Mouse (Mus musculus) intestine, postnatal 0 days (tissue): Measurements from ENCODE around the gene Klk1b27. TPM values are rescaled to one million over a fixed set of nuclear protein-coding genes. Genes with fewer than 3 reads are reported as not detected.
"Not testable (repeated sequence)": the region's sequence is repeated elsewhere in the genome, so short reads cannot be mapped to it uniquely, and the experiment has no call there.

Experiments used
- ATAC-seq: fragments of 200-750 bp; cut with Nextera tagmentation; 2 replicates; pipeline ENCODE4 v1.8.0; 2017; ENCODE audit warnings: mild to moderate bottlenecking, moderate TSS enrichment, moderate library complexity
- H3K27ac ChIP-seq: fragments of 300-500 bp; sonication (generic); 2 replicates; pipeline ENCODE4 v1.5.1; 2014; ENCODE audit warnings: mild to moderate bottlenecking, low read depth, low read length, moderate library complexity
- H3K27me3 ChIP-seq: fragments of 300-500 bp; sonication (generic); replicated peaks from 2 replicates; pipeline ENCODE4 v1.6.1; 2014; ENCODE audit warnings: low read length, mixed read lengths; ENCODE audit not compliant: control insufficient read depth, insufficient read depth
- H3K36me3 ChIP-seq: fragments of 300-500 bp; sonication (generic); 2 replicates; pipeline ENCODE4 v1.6.1; 2014; ENCODE audit warnings: mild to moderate bottlenecking, moderate library complexity; ENCODE audit not compliant: control insufficient read depth, insufficient read depth
- H3K4me1 ChIP-seq: fragments of 300-500 bp; sonication (generic); replicated peaks from 2 replicates; pipeline ENCODE4 v1.6.1; 2014; ENCODE audit warnings: antibody characterized with exemption, low read length, mixed read lengths; ENCODE audit not compliant: control insufficient read depth, insufficient read depth
- H3K4me2 ChIP-seq: fragments of 300-500 bp; sonication (generic); replicated peaks from 2 replicates; pipeline ENCODE4 v1.6.1; 2014; ENCODE audit warnings: low read depth, mild to moderate bottlenecking, moderate library complexity
- H3K4me3 ChIP-seq: fragments of 300-500 bp; sonication (generic); 2 replicates; pipeline ENCODE4 v1.5.1; 2014; ENCODE audit warnings: low read depth, low read length
- H3K9ac ChIP-seq: fragments of 300-500 bp; sonication (generic); 2 replicates; pipeline ENCODE4 v1.6.1; 2014; ENCODE audit warnings: mild to moderate bottlenecking, low read depth, low read length
- H3K9me3 ChIP-seq: fragments of 300-500 bp; sonication (generic); 2 replicates; pipeline ENCODE4 v1.6.1; 2016; ENCODE audit warnings: mixed run types; ENCODE audit not compliant: control insufficient read depth
- CTCF ChIP-seq: sonication (generic); IDR thresholded peaks from 2 replicates; pipeline ENCODE4 v1.5.1; 2016; ENCODE audit warnings: low read depth, mild to moderate bottlenecking, control low read depth, antibody characterized with exemption, moderate library complexity
- WGBS: fragments of 180-500 bp; shearing (Covaris S2); extraction: QIAGEN DNeasy Blood & Tissue Kit; methylation state at CpG from one replicate; pipeline ENCODE4 v1.1.7; 2014; 5-methylcytosine and 5-hydroxymethylcytosine counted together
- polyA plus RNA-seq: library from polyadenylated mRNA; unstranded; fragments of >200 nt; fragmentation: Nextera tagmentation; extraction: Ambion mirVana; gene quantifications from 2 replicates; pipeline ENCODE4 v1.2.1, GENCODE M21; 2015

Klk1b27 gene
- polyA plus RNA-seq, 1 experiment from 2014 or later: not detected

- no peak overlapping the region for H3K9ac ChIP-seq
- no peaks in the 10 kb centered on the region for H3K4me1 ChIP-seq
- no peak for ATAC-seq
- no peak overlapping the region for H3K27ac ChIP-seq
- H3K36me3 ChIP-seq: no peaks in the 10 kb centered on the region
- no peaks in the 10 kb centered on the region for H3K9me3 ChIP-seq
- H3K27me3 ChIP-seq: no peaks in the 10 kb centered on the region
- WGBS: 89% methylated on average over 1 of the region's 1 CpGs
- TF ChIP-seq CTCF: no peak
- H3K4me3 ChIP-seq: no peak overlapping the region
- H3K4me2 ChIP-seq: no peak overlapping the region
Measured at GRCm38 (mm10) chr7:44096111-44096510, 44.0 kb downstream of the Klk1b27 start.

GRCm38 (mm10) chr7:44102028-44102427, 49.9 kb downstream of the Klk1b27 start, which contains the start of gene Klk1b21:
TSS of gene Klk1b21 (plus strand) at chr7:44102328.
- H3K4me1 ChIP-seq, H3K4me3 ChIP-seq, H3K27ac ChIP-seq, ATAC-seq, H3K4me2 ChIP-seq, H3K9ac ChIP-seq, H3K9me3 ChIP-seq, H3K36me3 ChIP-seq, H3K27me3 ChIP-seq: not testable (repeated sequence)
- WGBS: 68% methylated on average over 3 of the region's 3 CpGs

Other genes with a start within 250 kb of the Klk1b27 start
- gene Klk7, start 241.0 kb upstream of the Klk1b27 start, polyA plus RNA-seq: not detected in 2 replicates
- gene Klk6, start 227.8 kb upstream of the Klk1b27 start, polyA plus RNA-seq: not detected in 2 replicates
- gene Klk5, start 210.3 kb upstream of the Klk1b27 start, polyA plus RNA-seq: not detected in 2 replicates
- not detected in 2 replicates for gene Klk4, start 171.1 kb upstream of the Klk1b27 start, polyA plus RNA-seq
- not detected in 2 replicates for gene Klk15, start 118.5 kb upstream of the Klk1b27 start, polyA plus RNA-seq
- not detected in 2 replicates for gene Klk1b8, start 101.6 kb upstream of the Klk1b27 start, polyA plus RNA-seq
- not detected in 2 replicates for gene Klk1b1, start 85.5 kb upstream of the Klk1b27 start, polyA plus RNA-seq
- gene Klk1b9, start 76.2 kb upstream of the Klk1b27 start, polyA plus RNA-seq: not detected in 2 replicates
- not detected in 2 replicates for gene Klk1b11, start 56.4 kb upstream of the Klk1b27 start, polyA plus RNA-seq
- not detected in 2 replicates for gene Klk1b26, start 40.1 kb upstream of the Klk1b27 start, polyA plus RNA-seq
- gene Klk1b21, start 50.0 kb downstream of the Klk1b27 start, polyA plus RNA-seq: not detected in 2 replicates
- gene Klk1b22, start 60.4 kb downstream of the Klk1b27 start, polyA plus RNA-seq: not detected in 2 replicates
- not detected in 2 replicates for gene Klk1b16, start 84.5 kb downstream of the Klk1b27 start, polyA plus RNA-seq
- gene Klk1b24, start 135.9 kb downstream of the Klk1b27 start, polyA plus RNA-seq: not detected in 2 replicates
- gene Klk1b3, start 145.9 kb downstream of the Klk1b27 start, polyA plus RNA-seq: not detected in 2 replicates
- gene Klk1b4, start 155.1 kb downstream of the Klk1b27 start, polyA plus RNA-seq: not detected in 2 replicates
- not detected in 2 replicates for gene Klk1b5, start 163.7 kb downstream of the Klk1b27 start, polyA plus RNA-seq
- gene Klk1, start 173.1 kb downstream of the Klk1b27 start, polyA plus RNA-seq: 23.0 and 35.6 TPM in 2 replicates
- not detected in 2 replicates for gene Gm36864, start 183.9 kb downstream of the Klk1b27 start, polyA plus RNA-seq
- 0.65 and 1.1 TPM in 2 replicates for gene 1700028J19Rik, start 194.4 kb downstream of the Klk1b27 start, polyA plus RNA-seq
- 40.3 and 42.3 TPM in 2 replicates for gene 2410002F23Rik, start 194.4 kb downstream of the Klk1b27 start, polyA plus RNA-seq
- gene Acp4, start 205.1 kb downstream of the Klk1b27 start, polyA plus RNA-seq: not detected in 2 replicates
- gene Gm15517, start 209.2 kb downstream of the Klk1b27 start, polyA plus RNA-seq: not detected in 2 replicates